Mouse (Mus musculus) testis, postnatal 10 days (tissue): ENCODE results near the gene Xbp1.
"Not testable (repeated sequence)": the region's sequence is repeated elsewhere in the genome, so short reads cannot be mapped to it uniquely, and the experiment has no call there.

Experiments used
- DNase-seq: peaks from one replicate; pipeline ENCODE4 v3.0.0; 2021; ENCODE audit warnings: low spot score

Xbp1 gene

DNA sequence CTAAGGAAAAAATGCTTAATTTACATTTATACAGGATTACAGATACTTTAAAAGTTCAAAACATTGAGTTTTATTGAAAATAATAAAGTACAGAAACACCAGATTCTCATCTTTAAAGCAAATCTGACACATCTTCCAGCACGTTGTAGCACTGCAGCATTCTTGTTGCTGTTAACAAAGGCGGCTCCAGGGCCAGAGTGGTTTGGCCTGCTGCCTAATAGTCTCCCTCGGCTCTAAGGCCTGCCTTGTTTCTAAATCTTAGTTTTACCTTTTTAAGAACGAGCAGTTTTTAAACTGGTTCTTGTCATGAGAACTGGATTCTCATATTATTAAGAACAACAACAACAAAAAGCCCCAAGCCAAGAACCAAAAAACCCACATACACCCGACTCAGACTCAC, 8.4 kb downstream of the Xbp1 start:
- peak; percentile 41 for DNase-seq

DNA sequence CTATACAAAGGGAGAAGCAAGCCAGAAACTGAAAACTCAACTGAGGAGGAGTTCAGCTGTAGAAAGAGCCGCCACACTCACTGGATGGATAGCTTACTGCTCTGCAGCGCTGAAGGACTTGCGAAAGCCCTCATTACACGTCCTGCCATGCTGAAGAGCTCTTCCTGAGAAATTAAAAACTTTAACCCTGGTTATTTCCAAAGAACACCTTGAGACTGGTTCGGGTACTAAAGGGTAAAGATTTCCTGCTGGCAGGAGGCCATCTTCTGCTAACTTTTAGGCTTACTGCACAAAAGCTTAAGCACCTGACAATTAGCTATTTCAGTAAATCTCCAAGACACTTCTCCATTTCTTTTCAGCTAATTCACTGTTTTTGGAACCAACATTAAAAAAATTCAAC, 9.7 kb downstream of the Xbp1 start:
- DNase-seq, result peak; percentile 19

DNA sequence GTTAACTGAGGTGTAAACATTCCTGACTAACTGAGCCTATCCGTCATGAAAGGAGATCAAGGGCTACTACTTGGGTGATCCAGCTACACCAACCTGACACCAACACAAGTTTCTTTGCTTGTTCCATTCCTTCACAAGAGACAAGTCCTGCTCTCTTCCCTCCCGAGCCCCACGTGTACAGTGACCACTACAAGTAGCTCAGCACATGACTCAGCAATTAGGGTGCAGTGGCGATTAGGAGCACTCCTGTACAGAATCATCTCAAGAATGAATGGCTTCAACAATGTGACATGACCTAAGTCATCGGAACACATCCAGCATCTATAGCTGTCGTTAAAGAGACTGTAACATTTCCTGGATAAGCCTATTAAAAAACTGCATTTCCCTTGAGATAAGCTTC, 10.3 kb downstream of the Xbp1 start:
- peak; percentile 28 for DNase-seq

DNA sequence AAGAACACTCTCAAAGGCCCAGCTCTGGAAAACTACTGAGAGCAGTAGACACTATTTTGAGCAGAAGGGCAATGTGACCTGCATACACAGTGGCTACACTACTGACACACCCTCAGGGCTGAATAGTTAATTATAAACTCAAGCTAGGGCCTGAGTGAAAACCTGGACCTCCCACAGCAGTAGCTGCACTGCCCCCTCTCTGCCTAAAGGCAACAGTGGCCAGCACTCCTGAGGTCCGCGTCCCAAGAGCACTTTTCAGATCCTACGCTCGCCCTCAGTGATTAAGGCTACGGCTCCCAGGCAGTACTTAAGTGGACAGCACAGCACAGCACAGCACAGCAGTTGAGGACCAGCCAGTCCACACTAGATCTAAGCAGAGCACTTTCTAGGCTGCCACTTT, 12.6 kb downstream of the Xbp1 start:
- no peak for DNase-seq

DNA sequence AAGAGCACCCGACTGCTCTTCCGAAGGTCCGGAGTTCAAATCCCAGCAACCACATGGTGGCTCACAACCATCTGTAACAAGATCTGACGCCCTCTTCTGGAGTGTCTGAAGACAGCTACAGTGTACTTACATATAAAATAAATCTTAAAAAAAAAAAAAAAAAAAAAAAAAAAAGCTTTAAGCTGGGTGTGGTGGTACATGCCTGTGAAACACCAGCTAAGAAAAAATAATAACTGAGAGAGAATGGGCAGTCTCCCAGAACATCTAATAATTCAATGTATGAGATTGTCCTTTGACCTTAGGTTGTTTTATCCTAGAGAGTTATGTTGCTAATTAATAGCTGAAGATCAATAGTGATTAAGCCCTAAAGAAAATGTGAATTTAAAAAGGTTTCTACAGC, 17.0 kb downstream of the Xbp1 start:
- DNase-seq, result not testable (repeated sequence)

DNA sequence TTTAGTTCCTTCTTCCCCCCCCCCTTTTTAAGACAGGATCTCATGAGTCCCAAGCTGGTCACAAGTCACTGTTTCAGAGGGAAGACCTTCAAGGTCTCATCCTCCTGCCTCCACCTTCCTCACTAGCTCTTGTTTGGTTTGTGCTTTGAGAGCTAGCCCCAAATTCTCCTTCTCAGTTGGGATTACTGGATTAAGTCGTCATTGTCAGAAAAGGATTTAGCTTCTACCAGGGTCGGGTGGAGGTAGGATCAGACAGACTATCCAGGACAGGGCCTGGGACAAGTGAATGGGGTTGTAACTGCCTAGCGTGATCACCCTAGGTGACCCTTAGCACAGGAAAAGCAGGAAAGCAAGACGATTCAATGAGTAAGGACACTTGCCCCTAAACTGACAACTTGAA, 19.9 kb downstream of the Xbp1 start:
- no peak for DNase-seq

DNA sequence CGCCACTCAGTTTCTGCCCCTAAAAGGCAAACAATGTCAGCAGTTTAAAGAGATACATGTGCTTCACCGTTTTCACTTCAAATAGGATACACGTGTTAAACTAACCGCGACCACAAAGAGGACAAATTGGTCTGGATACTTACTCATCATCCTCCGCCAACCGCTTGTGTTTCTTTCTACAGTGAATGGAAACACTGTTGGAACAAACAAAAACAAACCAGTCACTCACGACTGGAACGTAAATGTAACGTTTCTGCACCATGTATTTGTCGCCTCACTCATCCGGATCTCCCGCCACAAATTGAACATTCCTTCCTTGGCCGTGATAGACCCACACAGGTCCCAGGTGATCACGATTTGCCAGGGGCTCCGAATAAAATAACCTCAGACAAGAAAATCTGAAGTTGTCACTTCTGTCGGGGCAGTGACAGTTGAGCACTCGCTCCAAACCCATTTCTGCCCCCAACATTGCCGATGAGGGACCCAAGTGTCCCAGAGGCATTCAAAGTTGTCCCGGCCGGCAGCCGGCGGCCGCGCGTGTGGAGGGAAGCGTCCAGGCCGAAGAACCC, 20.9 kb downstream of the Xbp1 start:
- DNase-seq, result no peak

DNA sequence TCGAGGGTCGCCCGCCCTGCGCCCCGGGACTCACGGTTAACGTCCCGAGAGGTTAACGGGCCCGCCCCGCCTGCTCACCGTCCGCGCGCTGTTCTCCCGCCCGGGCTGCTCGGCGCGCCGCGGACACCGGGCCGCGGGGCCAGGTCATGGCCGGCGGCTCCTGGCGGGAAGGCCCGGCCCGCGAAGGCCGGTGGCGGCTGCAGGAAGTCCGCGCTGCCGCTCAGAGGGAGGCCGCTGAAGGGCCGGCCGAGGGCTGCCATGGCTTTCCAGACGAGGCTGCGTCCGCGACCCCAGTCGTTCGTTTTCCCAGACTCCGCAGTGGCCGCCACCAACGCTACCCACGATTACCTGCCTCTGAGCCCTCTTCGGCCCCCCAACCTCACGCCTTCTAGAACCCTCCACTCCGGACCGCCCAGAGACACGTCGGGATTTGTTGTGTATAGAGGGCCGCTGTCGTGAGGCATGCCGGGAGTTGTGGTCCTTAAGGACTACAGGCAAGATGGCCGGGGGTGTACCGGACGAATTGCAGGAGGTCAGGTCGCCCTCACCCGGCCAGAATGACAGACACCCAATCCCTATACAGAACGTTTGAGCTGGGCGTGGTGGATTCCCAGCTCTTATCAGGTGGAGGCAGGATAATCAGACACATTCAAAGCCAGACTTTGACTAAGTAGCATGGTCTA, 21.5 kb downstream of the Xbp1 start, which contains the start of gene Ccdc117:
TSS of gene Ccdc117 (minus strand) at position 389 of the 683 bp plus-strand sequence.
- DNase-seq, result peak; percentile 92

DNA sequence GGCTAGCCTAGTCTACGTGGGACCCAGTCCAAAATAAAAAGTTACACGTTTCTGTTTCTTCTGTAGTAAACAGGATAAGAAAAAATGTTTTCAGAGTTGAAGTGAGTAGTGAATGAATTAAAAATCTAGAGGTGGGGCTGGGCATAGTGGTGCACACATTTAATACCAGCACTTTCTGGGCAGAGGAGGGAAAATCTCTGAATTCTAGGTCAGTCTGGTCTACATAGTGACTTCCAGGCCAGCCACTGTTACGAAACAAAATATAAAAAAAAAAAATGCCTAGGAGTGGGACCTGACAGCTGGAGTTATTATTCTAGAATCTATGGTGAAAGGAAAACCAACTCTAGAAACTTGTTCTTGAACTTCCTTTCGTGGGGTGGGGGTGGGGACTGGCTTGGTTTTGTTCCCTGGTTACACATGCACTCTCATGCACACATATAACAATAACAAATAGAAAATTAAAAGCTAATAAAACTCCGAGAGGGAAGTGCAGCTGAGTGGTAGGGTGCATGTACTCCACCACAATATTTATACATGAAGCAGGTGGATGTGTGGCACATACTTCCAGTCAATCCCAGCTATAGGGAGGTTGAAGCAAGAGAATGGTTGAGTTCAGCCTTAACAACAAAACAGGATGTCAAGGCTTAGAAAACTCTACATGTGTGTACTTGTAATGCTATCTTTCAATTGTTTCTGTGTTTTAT, 22.2 kb downstream of the Xbp1 start:
- no peak for DNase-seq

DNA sequence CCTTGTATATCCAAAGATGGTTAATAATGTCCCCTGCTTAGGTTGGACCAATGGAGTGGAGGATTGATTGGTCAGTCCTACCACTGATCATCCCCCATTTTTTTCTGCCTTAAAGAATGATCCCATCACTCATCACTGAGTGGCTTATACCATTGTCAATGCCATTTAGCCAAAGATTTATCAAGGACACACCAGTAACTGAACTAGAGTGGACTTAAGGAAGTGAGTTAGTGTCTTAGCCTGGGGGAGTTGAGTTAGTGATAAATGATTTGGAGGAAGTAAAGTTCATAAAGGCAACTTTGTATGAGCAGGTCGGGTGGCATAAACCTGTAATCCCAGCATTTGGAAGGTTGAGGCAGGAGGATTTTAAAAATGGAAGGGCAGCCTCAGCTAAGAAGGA, 22.8 kb downstream of the Xbp1 start:
- no peak for DNase-seq

DNA sequence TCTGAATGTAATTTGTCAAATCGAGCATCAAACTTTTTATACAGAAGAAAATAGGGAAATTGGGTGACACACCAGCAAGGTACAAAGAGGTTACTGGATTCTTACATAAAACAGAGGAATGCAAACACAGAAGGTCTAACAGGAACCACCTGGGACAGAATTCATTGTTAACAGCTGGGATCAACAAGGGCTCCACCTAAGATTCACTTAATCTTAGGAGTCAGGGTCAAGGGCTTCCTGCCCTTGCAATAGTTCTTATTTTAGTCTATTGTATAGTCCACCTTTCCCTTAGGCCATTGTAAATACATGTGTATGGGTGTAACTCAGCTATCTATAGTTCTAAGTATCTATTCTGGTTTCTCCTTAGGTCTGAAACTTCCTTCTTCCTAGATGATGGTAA, 24.2 kb downstream of the Xbp1 start:
- DNase-seq, result not testable (repeated sequence)

DNA sequence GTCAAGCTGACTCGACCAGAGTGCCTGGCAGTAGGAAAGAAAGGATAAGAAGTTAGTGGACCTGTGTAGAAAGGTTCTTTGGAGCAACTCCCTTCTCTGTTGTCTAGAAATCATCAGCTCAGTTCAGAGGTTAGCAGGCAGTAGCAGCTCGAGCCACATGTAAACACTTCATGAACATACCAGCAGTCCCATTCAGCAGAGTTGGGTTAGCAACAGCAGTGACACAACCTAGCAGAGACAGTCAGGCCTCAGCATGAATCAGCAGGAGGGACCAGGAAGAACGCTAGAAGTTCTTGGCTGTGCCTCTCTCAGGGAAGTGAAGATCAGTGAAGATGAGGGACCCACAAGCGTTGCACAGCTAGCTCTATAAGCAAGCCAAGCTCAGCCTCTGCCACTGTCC, 25.0 kb downstream of the Xbp1 start:
- DNase-seq, result no peak

DNA sequence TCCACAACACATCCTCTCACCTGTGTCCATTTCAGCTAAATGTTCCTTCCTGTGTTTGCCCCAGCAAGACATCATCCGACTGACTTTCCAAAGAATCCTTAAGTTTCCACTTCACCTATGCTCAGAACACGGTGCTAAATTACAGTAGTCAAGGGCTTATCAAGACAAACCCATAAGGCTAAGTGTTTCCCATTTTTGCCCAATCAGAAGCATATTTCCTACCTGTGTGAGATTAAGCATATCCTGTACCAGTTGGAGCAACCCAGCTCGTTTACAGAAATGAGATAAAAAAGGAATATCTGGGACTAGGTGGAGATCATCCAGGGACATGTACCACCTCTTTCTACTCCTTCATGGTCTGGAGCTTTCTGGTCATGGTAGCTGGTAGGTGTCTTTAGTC, 26.2 kb downstream of the Xbp1 start:
- DNase-seq, result no peak

DNA sequence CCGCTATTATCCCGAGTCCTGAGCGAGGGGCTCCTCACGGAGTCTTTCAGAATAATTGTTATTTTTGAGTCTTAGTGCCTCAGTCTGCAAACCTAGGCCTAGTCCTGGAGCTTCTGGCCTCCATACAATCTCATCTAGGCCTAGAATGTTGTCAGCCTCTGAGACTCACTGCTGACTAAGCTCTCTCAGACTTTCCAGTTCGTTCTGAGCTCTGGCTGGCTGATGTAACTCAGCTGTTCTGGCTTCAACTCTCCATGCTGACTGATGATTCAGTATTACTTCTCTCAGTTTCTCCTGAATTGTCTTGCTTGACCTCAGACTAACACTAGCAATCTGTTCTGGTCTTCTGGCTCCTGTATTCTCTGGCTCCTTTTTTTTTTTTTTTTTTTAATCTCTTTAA, 31.0 kb downstream of the Xbp1 start:
- DNase-seq, result no peak

DNA sequence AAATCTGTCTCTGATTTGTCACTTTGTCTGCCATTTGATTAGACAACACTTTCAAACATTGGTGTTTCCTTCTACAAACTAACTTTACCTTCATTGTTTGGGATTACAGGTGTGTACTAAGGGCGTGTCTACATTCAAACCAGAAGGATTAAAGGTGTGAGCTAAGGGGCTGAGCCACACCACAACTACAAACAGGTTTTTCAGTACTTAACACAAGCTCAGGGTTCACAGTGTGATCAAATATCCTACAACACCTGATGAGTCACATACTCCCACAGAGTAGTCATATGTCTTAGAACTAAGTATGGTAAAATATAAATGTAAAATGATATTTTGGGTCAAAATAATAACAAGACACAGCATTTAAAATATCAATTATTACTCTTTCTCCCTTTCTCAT, 31.5 kb downstream of the Xbp1 start:
- no peak for DNase-seq

DNA sequence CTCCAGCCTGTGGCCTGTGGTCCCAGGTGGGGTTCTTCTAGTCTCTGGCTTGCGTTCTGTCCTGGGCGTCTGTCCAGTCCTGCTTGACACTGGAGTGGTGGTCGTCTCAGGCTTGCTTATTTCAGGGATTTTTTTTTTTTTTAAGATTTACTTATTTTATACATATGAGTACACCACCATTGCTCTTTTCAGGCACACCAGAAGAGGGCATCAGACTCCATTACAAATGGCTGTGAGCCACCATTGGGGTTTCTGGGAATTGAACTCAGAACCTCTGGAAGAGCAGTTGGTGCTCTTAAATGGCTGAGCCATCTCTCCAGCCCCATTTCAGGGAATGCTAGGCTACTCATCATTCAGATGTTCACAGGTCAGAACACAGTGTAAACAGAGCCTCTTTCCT, 39.8 kb downstream of the Xbp1 start:
- no peak for DNase-seq

DNA sequence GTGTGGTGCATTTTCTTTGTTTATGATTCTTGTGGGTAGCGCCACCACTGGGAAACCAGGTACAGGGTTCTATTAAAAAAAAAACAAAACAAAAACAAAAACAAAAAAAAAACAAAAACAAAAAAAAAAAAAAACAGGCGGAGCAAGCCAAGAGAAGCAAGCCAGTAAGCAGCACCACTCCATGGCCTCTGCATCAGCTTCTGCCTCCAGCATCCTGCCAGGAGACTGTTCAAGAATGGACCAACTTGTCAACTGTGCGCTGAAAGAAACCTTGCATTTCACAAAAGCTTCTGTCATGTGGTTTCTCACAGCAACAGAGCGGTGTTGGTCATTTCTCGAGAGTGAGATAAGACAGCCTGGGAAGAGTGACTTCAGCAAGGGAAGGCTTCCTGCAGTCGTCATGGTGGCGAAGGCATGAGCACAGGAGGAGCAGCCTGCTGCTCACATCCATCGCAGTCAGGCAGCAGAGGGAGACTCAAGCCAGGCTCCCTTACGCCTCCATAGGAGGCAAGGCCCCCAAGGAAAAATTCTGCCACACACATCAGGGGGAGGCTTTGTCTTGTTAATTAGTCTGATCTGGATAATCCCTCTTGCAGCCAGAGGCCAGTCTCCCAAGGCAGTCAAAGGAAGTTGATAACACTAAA, 42.3 kb downstream of the Xbp1 start:
- no peak for DNase-seq

DNA sequence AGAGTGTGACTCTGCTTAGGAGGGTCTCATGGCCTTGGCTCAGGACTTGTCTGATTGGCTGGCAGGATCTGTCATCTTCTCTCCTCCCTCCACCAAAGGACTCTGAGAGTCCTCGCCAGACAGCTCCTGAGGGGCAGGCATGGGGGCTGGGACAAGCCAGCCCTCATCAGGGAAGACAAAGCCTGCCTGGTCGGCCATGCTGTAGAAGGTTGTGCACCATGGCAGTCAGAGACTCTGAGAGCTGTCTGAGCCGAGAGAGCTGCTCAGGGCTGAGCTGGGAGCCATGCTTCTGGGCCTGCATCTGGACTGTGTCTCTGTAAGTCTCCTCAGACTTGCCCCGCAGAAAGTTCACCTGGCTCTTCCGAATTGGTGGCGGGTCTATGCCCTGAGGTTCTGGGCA, 43.4 kb downstream of the Xbp1 start:
- peak; percentile 36 for DNase-seq

DNA sequence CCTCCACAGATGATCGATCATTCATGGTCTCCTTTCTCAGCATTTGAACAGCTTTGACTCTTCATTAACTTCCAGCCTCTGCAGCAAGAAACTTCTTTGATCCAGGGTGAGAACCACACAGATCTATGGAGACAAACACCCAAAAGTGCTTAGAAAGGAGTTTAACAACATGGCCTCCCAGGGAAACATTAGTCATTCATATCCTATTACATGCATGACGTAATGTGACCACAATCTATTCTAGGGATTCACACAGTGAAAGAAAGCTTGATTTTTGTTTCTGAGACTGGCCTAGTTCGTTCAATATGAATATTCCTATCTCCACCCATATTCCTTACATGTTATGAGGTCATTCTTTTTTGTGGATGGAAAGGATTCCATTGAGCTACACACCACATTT, 45.1 kb downstream of the Xbp1 start:
- no peak for DNase-seq

DNA sequence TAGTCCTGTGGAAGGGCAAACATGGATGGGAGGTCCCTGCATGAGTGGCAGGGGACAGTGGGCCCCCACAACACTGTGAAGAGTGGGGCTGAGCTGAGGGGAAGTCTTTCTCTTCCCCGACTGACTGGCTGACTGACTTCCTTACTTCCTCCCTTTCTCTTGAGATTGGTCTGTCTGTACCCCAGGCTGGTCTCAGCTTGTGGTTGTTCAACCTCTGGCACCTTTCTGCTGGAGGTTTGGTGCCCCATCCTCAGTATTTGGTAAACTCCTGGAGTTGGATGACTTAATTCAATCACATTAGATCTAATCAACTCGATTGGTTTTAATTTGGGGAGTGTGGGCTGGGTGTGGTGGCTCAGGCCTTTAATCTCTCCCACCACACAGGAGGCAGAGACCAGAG, 46.0 kb downstream of the Xbp1 start:
- DNase-seq, result no peak

DNA sequence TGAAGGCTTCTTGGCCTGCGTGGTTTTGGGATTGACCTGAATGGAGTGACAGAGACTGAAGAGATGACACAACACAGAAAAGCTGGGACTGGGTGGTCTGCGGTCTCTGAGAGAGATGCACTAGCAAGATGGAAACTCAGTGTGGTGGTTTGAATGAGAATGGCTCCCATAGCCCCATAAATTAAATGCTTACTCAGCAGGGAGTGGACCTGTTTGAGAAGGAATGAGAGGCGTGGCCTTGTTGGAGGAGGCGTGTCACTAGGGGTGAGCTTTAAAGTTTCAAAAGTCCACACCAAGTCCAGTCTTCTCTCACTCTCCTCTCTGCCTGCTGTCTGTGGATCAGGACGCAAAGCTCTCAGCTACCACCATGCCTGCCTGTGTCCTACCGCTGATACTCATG, 47.2 kb downstream of the Xbp1 start:
- no peak for DNase-seq

DNA sequence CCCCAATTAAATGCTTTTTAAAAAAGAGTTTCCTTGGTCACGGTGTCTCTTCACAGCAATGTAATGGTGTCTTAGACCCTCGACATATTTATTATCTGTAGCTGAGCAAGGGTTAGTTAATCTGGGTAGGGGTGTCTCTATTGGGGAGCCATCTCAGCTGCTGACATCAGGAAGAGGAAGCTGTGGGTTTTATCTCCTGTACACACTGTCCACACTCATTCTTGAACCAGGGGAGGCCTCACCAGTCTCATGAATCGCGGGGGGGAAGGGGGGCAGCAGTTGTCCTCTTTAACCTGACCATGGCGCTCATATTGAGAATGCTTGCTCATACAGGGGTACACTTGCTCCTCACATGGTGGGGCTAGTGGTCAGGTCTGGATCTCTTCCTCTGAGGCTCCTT, 47.6 kb downstream of the Xbp1 start:
- no peak for DNase-seq

DNA sequence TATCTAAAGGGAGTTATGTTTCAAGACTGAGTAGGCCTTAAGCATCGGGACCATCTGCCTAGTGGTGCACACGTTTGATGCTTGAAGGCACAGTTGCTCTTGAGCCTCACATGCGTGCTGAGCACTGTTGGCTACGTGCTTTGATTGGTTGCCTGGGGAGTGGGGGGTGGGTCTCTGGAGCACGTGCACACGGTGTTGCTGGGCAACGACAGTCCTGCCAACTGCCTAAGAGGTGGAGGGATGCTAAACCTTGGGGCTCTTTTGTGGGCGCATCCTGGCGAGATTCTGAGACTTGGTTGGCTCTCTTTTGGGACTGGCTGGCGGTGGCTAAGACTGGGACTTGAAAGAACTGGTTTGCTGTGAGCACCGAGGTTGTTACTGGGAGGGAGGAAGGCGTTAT, 49.0 kb downstream of the Xbp1 start, which contains the start of gene Ankrd36:
TSS of gene Ankrd36 (plus strand) at position 211 of the 400 bp plus-strand sequence.
- no peak for DNase-seq
